Mouse (Mus musculus) E14TG2a.4 (cell line): ENCODE measurements at regions not wholly inside any gene's neighbourhood (a gene's known extent, or its start where the extent isn't known, plus 50 kb on each side); places are given as distances from the start of the nearest gene placed in this dataset.

Experiments
- CTCF ChIP-seq: conservative IDR thresholded peaks from 2 replicates; pipeline ENCODE4 v1.5.1; 2014; ENCODE audit warnings: low read length
- NANOG ChIP-seq: IDR thresholded peaks from 2 replicates; pipeline ENCODE4 v1.6.1; 2014; ENCODE audit warnings: borderline replicate concordance, low read length, mixed read lengths

- TF ChIP-seq CTCF (no peak), NANOG (no peak)
Measured at GRCm38 (mm10) chr3:120062264-120062663, 278.0 kb upstream of the Ptbp2 start.
